Mouse (Mus musculus) kidney, adult 2 months (tissue): ENCODE measurements around the gene Arfgef2. TPM values are rescaled to one million over a fixed set of nuclear protein-coding genes. Genes with fewer than 3 reads are reported as not detected.

Experiments used
- DNase-seq: peaks from one replicate; pipeline ENCODE4 v3.0.0; 2021
- H3K27ac ChIP-seq: fragments of 200-500 bp; 2 replicates; pipeline ENCODE4 v1.5.1; 2012; ENCODE audit warnings: low read depth, low read length, control low read depth, inconsistent platforms; ENCODE audit not compliant: insufficient read depth
- H3K27me3 ChIP-seq: fragments of 200-500 bp; replicated peaks from 2 replicates; pipeline ENCODE4 v1.6.1; 2012; ENCODE audit warnings: mild to moderate bottlenecking, moderate library complexity, low read length, inconsistent platforms; ENCODE audit not compliant: control insufficient read depth, insufficient read depth
- H3K36me3 ChIP-seq: fragments of 200-500 bp; 2 replicates; pipeline ENCODE4 v1.6.1; 2012; ENCODE audit warnings: mild to moderate bottlenecking, moderate library complexity, low read length, inconsistent platforms; ENCODE audit not compliant: control insufficient read depth, insufficient read depth
- H3K4me1 ChIP-seq: fragments of 200-500 bp; 2 replicates; pipeline ENCODE4 v1.6.1; 2011; ENCODE audit warnings: low read length; ENCODE audit not compliant: control insufficient read depth, insufficient read depth
- H3K4me3 ChIP-seq: fragments of 200-500 bp; 2 replicates; pipeline ENCODE4 v1.5.1; 2011; ENCODE audit warnings: mild to moderate bottlenecking, low read depth, low read length, control low read depth; ENCODE audit not compliant: insufficient read depth
- CTCF ChIP-seq: fragments of 200-500 bp; conservative IDR thresholded peaks from 2 replicates; pipeline ENCODE4 v1.5.1; 2011; ENCODE audit warnings: low read depth, mild to moderate bottlenecking, control low read depth, low read length, moderate library complexity, mixed read lengths; ENCODE audit not compliant: insufficient read depth, insufficient read length
- POLR2A ChIP-seq: fragments of 200-500 bp; IDR thresholded peaks from one replicate; pipeline ENCODE4 v1.6.1; 2011; ENCODE audit warnings: low read depth, low read length, control low read depth
- WGBS: fragments of 180-500 bp; shearing (Covaris S2); methylation state at CpG from one replicate; pipeline ENCODE4 v1.1.7; 2018; 5-methylcytosine and 5-hydroxymethylcytosine counted together
- polyA plus RNA-seq: library from polyadenylated mRNA; depleted of rRNA; stranded (reverse); fragments of >200 nt; gene quantifications from 2 replicates; pipeline ENCODE4 v1.2.3, GENCODE M21; 2012

Arfgef2 gene
- polyA plus RNA-seq, 1 experiment: 17.9 TPM

DNA sequence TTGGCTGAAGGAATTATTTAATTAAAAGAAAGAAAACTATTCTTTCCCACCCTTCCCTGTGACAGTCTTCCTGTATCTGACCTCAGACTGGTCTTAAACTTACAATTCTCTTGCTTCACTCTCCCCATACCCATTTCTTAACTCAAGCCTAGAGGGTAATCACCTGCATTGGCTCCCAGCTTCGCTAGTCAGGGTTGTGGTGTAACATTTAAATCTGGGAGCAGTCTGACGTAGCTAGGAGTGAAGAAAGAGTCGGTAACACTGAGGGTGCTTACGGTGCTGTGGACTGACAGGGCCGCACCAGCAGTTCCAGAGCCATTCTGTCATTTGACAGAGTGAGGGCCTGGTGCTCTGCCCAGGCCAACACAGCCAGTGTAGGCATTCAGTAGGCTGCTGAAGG, 87.6 kb downstream of the Arfgef2 start:
- TF ChIP-seq POLR2A (no peak), CTCF (no peak)
- Histone ChIP-seq H3K27me3 (no peaks in the 10 kb centered on the region), H3K27ac (no peak overlapping the region), H3K4me1 (no peaks in the 10 kb centered on the region), H3K4me3 (no peak overlapping the region), H3K36me3 (no peaks in the 10 kb centered on the region; the same call in 1 of the 2 replicates)
- 96% methylated on average over 5 of the region's 5 CpGs for WGBS
- DNase-seq: no peak

DNA sequence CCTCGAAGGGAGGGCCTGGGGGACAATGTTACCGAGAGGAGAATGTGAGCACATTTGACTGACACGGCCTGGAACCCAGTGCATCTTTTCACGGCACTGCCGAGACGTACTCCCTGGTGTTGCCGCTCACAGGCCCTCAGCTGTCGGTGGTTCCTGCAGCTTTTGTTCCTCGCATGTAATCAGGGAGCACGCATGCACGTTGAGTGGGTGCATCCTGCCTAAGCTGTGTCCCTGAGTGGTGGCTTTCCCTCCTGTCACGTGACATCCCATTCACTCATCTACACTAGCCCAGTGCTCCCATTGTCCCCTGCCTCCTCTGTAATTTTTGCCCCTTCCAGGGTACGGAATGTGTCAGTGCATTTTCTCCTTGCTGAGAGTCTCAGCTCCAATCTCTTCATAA, 91.0 kb downstream of the Arfgef2 start:
- TF ChIP-seq POLR2A (no peak), CTCF (no peak)
- Histone ChIP-seq H3K27ac (no peak overlapping the region), H3K36me3 (no peaks in the 10 kb centered on the region; the same call in 1 of the 2 replicates), H3K4me3 (no peak overlapping the region), H3K4me1 (no peaks in the 10 kb centered on the region), H3K27me3 (no peaks in the 10 kb centered on the region)
- 83% methylated on average over 13 of the region's 13 CpGs for WGBS
- no peak for DNase-seq

DNA sequence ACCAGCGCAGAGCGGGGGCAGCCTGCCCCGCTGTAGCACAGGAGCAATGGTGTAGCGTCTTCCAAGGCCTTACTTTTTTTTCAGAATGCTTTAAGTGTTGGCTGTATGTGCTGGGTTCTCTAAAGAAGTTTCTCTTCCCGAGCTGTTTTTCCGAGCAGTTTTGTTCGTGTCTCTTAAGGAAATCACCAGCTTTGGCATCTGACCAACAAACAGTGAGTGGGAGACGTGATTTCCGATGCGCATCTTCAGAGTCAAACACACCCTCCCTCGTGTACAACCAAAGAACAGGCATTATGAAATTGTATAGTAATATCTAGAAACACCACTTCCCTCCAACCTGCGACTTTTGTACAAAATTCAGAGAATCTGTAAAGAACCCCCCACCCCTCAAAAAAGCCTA, 91.6 kb downstream of the Arfgef2 start:
- no peaks in the 10 kb centered on the region for H3K36me3 ChIP-seq
- no peaks in the 10 kb centered on the region for H3K27me3 ChIP-seq
- H3K4me3 ChIP-seq: no peak overlapping the region
- H3K27ac ChIP-seq: no peak overlapping the region
- TF ChIP-seq POLR2A (no peak), CTCF (no peak)
- DNase-seq: no peak
- no peaks in the 10 kb centered on the region for H3K4me1 ChIP-seq
- WGBS: 82% methylated on average over 12 of the region's 12 CpGs

- TF ChIP-seq POLR2A (no peak), CTCF (no peak)
- WGBS: 88% methylated on average over 2 of the region's 2 CpGs
Measured at GRCm38 (mm10) chr2:166899161-166899560, 93.8 kb downstream of the Arfgef2 start.

GRCm38 (mm10) chr2:166899746-166900145, 94.4 kb downstream of the Arfgef2 start:
- Histone ChIP-seq H3K4me1 (no peaks in the 10 kb centered on the region), H3K27ac (no peak overlapping the region), H3K36me3 (no peaks in the 10 kb centered on the region), H3K27me3 (no peaks in the 10 kb centered on the region), H3K4me3 (no peak overlapping the region)
- 66% methylated on average over 3 of the region's 3 CpGs for WGBS
- DNase-seq: no peak
- TF ChIP-seq CTCF (no peak), POLR2A (no peak)

More at GRCm38 (mm10) chr2:166899161-166899560, 93.8 kb downstream of the Arfgef2 start:
- Histone ChIP-seq H3K27me3 (no peaks in the 10 kb centered on the region), H3K27ac (no peak overlapping the region), H3K36me3 (no peaks in the 10 kb centered on the region), H3K4me3 (no peak overlapping the region), H3K4me1 (no peaks in the 10 kb centered on the region)
- DNase-seq: no peak

- TF ChIP-seq CTCF: no peak
- TF ChIP-seq POLR2A: no peak
- Histone ChIP-seq H3K27me3 (no peaks in the 10 kb centered on the region), H3K4me3 (no peak overlapping the region), H3K36me3 (no peaks in the 10 kb centered on the region), H3K27ac (no peak overlapping the region), H3K4me1 (0 out of 2 replicates have a peak, but pooled peaks cover 5% of the 10 kb centered on the region)
- WGBS: 90% methylated on average over 8 of the region's 8 CpGs
- DNase-seq: no peak
Measured at GRCm38 (mm10) chr2:166900792-166901505, 95.6 kb downstream of the Arfgef2 start.

DNA sequence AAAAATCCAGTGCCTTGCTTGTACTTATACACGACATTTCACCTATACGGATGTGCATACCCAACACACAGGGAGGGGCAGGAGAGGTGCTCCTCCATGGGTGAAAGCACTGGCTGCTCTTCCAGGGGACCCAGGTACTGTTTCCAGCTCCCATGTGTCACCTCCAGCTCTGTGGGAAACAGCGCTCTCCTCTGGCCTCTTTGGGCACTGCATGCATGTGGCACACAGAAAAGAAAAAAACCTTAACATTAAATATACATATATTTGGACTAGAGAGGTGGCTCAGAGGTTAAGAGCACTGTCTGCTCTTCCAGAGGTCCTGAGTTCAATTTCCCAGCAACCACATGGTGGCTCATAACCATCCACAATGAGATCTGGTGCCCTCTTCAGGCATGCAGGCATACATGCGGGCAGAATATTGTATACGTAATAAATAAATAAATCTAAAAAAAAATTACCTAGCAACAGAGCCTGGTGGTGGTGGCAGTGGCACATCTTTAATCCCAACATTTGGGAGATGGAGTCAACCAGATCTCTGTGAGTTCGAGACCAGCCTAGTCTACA, 98.4 kb downstream of the Arfgef2 start:
- no peak for TF ChIP-seq POLR2A
- 0 out of 2 replicates have a peak, but pooled peaks have one; percentile 12 for TF ChIP-seq CTCF
- 94% methylated on average over 6 of the region's 6 CpGs for WGBS
- no peaks in the 10 kb centered on the region for H3K27me3 ChIP-seq

More for the DNA sequence above, 98.4 kb downstream of the Arfgef2 start:
- Histone ChIP-seq H3K4me1 (peaks cover 7% of the 10 kb centered on the region; the same call in 1 of the 2 replicates), H3K4me3 (no peak overlapping the region), H3K27ac (no peak overlapping the region), H3K36me3 (no peaks in the 10 kb centered on the region)
- DNase-seq: no peak
